Mouse (Mus musculus) brain, embryonic 14.5 days (tissue): ENCODE data around the gene Chpt1.
A peak's percentile ranks its signal among the peaks of the same experiment; 100 is the strongest.

Experiments used
- CTCF ChIP-seq: fragments of 200-500 bp; IDR thresholded peaks from 2 replicates; pipeline ENCODE4 v1.5.1; 2012; ENCODE audit warnings: inconsistent platforms, mild to moderate bottlenecking, moderate library complexity, borderline replicate concordance; ENCODE audit not compliant: insufficient read depth, insufficient read length; ENCODE audit errors: extremely low read depth
- POLR2A ChIP-seq: fragments of 200-500 bp; IDR thresholded peaks from 2 replicates; pipeline ENCODE4 v1.6.1; 2012; ENCODE audit warnings: mild to moderate bottlenecking, inconsistent platforms, borderline replicate concordance; ENCODE audit not compliant: poor library complexity, insufficient read depth, insufficient read length, severe bottlenecking; ENCODE audit errors: extremely low read depth

DNA sequence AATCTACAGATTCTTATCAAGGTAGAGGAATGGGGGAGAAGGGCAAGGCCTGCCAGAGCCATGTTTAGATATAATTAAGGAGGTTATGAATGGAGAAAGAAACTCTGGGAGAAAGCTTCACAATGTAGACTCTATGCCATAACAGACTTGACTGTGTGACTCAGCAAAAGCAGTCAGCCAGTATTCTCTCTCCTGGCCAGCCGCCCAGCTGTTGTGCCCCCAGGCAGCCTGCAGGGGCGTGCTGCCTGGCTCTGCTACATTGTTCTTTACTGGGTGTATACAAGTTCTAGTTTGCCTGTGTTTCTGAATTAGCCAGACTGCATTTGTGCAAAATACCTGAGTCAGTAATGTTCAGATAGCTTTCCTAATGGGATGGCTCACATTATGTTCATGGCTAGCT lies 10.6 kb upstream of the Chpt1 start:
- TF ChIP-seq CTCF (peak; percentile 35; the same call in 1 of the 2 replicates), POLR2A (no peak)
